Comparison of ENCODE assay signal across 26 mouse cellular contexts in genomic region chr5:129093158-129093557, GRCm38 (mm10). TPM values are rescaled to one million over a fixed set of nuclear protein-coding genes. Genes with fewer than 3 reads are reported as not detected.
A peak's percentile ranks its signal among the peaks of the same experiment; 100 is the strongest.
DNase-seq lines count a peak whose midpoint lies in the region; ATAC-seq and TF ChIP-seq lines count a peak whose summit lies in the region.
"Had no signal": no experiment of that assay in that cellular context is flagged by ENCODE, and none has a peak within 500 bp of the region (broad histone marks: within the 10 kb centered on the region; RNA-seq: fewer than 3 reads in every experiment).

No protein-coding gene starts in this region.

- H3K27ac ChIP-seq in liver, embryonic 13.5 days = no peak overlapping the region
- H3K27ac ChIP-seq in liver, embryonic 11.5 days (ENCODE audit: low read depth, low read length) = no peak overlapping the region
- H3K27ac ChIP-seq in lung, embryonic 15.5 days = peak overlapping the region; percentile 42; the same call in 1 of the 2 replicates
- H3K27ac ChIP-seq in liver, postnatal 0 days (ENCODE audit: low read depth) = no peak overlapping the region
- H3K27ac ChIP-seq: embryonic facial prominence, embryonic 12.5 days; embryonic facial prominence, embryonic 15.5 days; gastrocnemius, adult 2 months; hindbrain, embryonic 10.5 days; hindbrain, embryonic 13.5 days had no signal

- TF ChIP-seq CTCF in liver, postnatal 0 days (IDR thresholded peaks at IDR 0.05; ENCODE audit: low read depth) = no peak

- no peak overlapping the region for H3K9ac ChIP-seq in liver, embryonic 13.5 days
- no peak overlapping the region for H3K9ac ChIP-seq in liver, embryonic 11.5 days (ENCODE audit: low read depth, low read length)
- H3K9ac ChIP-seq in lung, embryonic 15.5 days = no peak overlapping the region
- H3K9ac ChIP-seq in liver, postnatal 0 days (replicated peaks) = no peak overlapping the region
- H3K9ac ChIP-seq: embryonic facial prominence, embryonic 12.5 days; embryonic facial prominence, embryonic 15.5 days; forebrain, postnatal 0 days; hindbrain, embryonic 13.5 days had no signal

- WGBS in liver, embryonic 13.5 days (ENCODE audit: insufficient replicate concordance) = 54% methylated on average over 4 of the region's 4 CpGs
- whole genome bisulfite sequencing in liver, embryonic 11.5 days = 60% methylated on average over 4 of the region's 4 CpGs
- 56% methylated on average over 4 of the region's 4 CpGs for WGBS in lung, embryonic 15.5 days
- WGBS in liver, postnatal 0 days (ENCODE audit: insufficient replicate concordance) = 52% methylated on average over 4 of the region's 4 CpGs

- no peak overlapping the region for H3K4me2 ChIP-seq in liver, embryonic 13.5 days
- no peak overlapping the region for H3K4me2 ChIP-seq in liver, embryonic 11.5 days
- H3K4me2 ChIP-seq in lung, embryonic 15.5 days = no peak overlapping the region
- no peak overlapping the region for H3K4me2 ChIP-seq in liver, postnatal 0 days (ENCODE audit: low read depth, low read length)
- H3K4me2 ChIP-seq: embryonic facial prominence, embryonic 12.5 days; embryonic facial prominence, embryonic 15.5 days; heart, embryonic 11.5 days; hindbrain, embryonic 13.5 days had no signal

- no peaks in the 10 kb centered on the region for H3K36me3 ChIP-seq in liver, embryonic 13.5 days
- no peaks in the 10 kb centered on the region for H3K36me3 ChIP-seq in liver, embryonic 11.5 days (ENCODE audit: control insufficient read depth, insufficient read depth, low read length)
- no peaks in the 10 kb centered on the region for H3K36me3 ChIP-seq in lung, embryonic 15.5 days
- H3K36me3 ChIP-seq in liver, postnatal 0 days (replicated peaks; ENCODE audit: insufficient read depth, low read length) = no peaks in the 10 kb centered on the region
- H3K36me3 ChIP-seq: embryonic facial prominence, embryonic 12.5 days; embryonic facial prominence, embryonic 15.5 days; G1E; hindbrain, embryonic 10.5 days; hindbrain, embryonic 13.5 days had no signal

- H3K4me3 ChIP-seq in liver, embryonic 13.5 days (replicated peaks) = no peak overlapping the region
- no peak overlapping the region for H3K4me3 ChIP-seq in liver, embryonic 11.5 days (ENCODE audit: low read depth, low read length)
- no peak overlapping the region for H3K4me3 ChIP-seq in lung, embryonic 15.5 days
- no peak overlapping the region for H3K4me3 ChIP-seq in liver, postnatal 0 days (ENCODE audit: low read depth, low read length)
- H3K4me3 ChIP-seq: embryonic facial prominence, embryonic 12.5 days; embryonic facial prominence, embryonic 15.5 days; gastrocnemius, adult 2 months; hindbrain, embryonic 10.5 days; hindbrain, embryonic 13.5 days had no signal

- H3K9me3 ChIP-seq in liver, embryonic 13.5 days (replicated peaks) = no peaks in the 10 kb centered on the region
- H3K9me3 ChIP-seq in liver, embryonic 11.5 days (ENCODE audit: control insufficient read depth, low read length) = no peaks in the 10 kb centered on the region
- no peaks in the 10 kb centered on the region for H3K9me3 ChIP-seq in lung, embryonic 15.5 days
- no peaks in the 10 kb centered on the region for H3K9me3 ChIP-seq in liver, postnatal 0 days (ENCODE audit: low read length)
- H3K9me3 ChIP-seq: embryonic facial prominence, embryonic 12.5 days; embryonic facial prominence, embryonic 15.5 days; hindbrain, embryonic 10.5 days; hindbrain, embryonic 13.5 days had no signal

- no peak for DNase-seq in liver, embryonic 13.5 days
- DNase-seq in liver, embryonic 11.5 days (ENCODE audit: low spot score) = no peak
- DNase-seq in lung, postnatal 4 days = no peak
- DNase-seq in liver, postnatal 0 days = no peak
- DNase-seq in spleen, postnatal 14 days (ENCODE audit: low spot score in 2 of 2) = no peak
- DNase-seq: adrenal gland, postnatal 10 days; adrenal gland, postnatal 36 days; B cell, adult 2 months; cerebellum, adult 2 months; cerebellum, adult 9-11 months; cerebellum, postnatal 25 days; forebrain, postnatal 0 days; gastrocnemius, adult 2 months; gastrocnemius, postnatal 14 days; heart, adult 11 months; heart, postnatal 36 days had no signal

- peaks cover 4% of the 10 kb centered on the region; the same call in 1 of the 2 replicates for H3K4me1 ChIP-seq in liver, embryonic 13.5 days (replicated peaks)
- H3K4me1 ChIP-seq in liver, embryonic 11.5 days (replicated peaks; ENCODE audit: control insufficient read depth, insufficient read depth, low read length) = no peaks in the 10 kb centered on the region
- H3K4me1 ChIP-seq in lung, embryonic 15.5 days = peaks cover 14% of the 10 kb centered on the region
- no peaks in the 10 kb centered on the region for H3K4me1 ChIP-seq in liver, postnatal 0 days (ENCODE audit: insufficient read depth)
- H3K4me1 ChIP-seq: embryonic facial prominence, embryonic 15.5 days had no signal

- no peak for TF ChIP-seq EP300 in liver, postnatal 0 days (IDR thresholded peaks at IDR 0.05; ENCODE audit: low read depth)

- H3K27me3 ChIP-seq in liver, embryonic 13.5 days = no peaks in the 10 kb centered on the region
- H3K27me3 ChIP-seq in liver, embryonic 11.5 days (replicated peaks; ENCODE audit: control insufficient read depth, insufficient read depth, low read length) = no peaks in the 10 kb centered on the region
- no peaks in the 10 kb centered on the region for H3K27me3 ChIP-seq in lung, embryonic 15.5 days
- H3K27me3 ChIP-seq in liver, postnatal 0 days (ENCODE audit: insufficient read depth, low read length) = no peaks in the 10 kb centered on the region
- H3K27me3 ChIP-seq: embryonic facial prominence, embryonic 12.5 days; embryonic facial prominence, embryonic 15.5 days; hindbrain, embryonic 13.5 days had no signal

- ATAC-seq in liver, embryonic 13.5 days (ENCODE audit: low read depth) = peak; percentile 53; the same call in 1 of the 2 replicates
- no peak for ATAC-seq in liver, embryonic 11.5 days (replicated peaks; ENCODE audit: low FRiP score)
- no peak for ATAC-seq in lung, embryonic 15.5 days (ENCODE audit: borderline replicate concordance, extremely low read depth, low FRiP score, low TSS enrichment)
- ATAC-seq in liver, postnatal 0 days = peak; percentile 74
- ATAC-seq: forebrain, postnatal 0 days; hindbrain, embryonic 16.5 days; Patski had no signal

RNA-seq across cellular contexts. Expression of gene Adgrd1, which starts 3.4 kb away (rescaled TPM):
- 0.02 TPM in 2 replicates for polyA plus RNA-seq in liver, embryonic 13.5 days (2015; fragmentation: Nextera tagmentation; extraction: Ambion mirVana)
- not detected in 2 replicates for polyA plus RNA-seq in liver, embryonic 11.5 days (2014; fragmentation: Nextera tagmentation; extraction: Ambion mirVana)
- polyA plus RNA-seq in lung, embryonic 15.5 days (2015; fragmentation: Nextera tagmentation; extraction: Ambion mirVana) = 0.86 and 1.3 TPM in 2 replicates
- 0.32 and 0.34 TPM in 2 replicates for polyA plus RNA-seq in liver, postnatal 0 days (2015; fragmentation: Nextera tagmentation; extraction: Ambion mirVana)
- polyA plus RNA-seq: forebrain, embryonic 11.5 days; G1E had no signal

Comparison
In these comparisons a context has a peak if more than half of its experiments do, and no peak if none do; other contexts are left out.
1. ATAC-seq: peak in liver, embryonic 13.5 days (single experiment) and liver, postnatal 0 days (single experiment); none in liver, embryonic 11.5 days (single experiment) and lung, embryonic 15.5 days (single experiment).